Mouse (Mus musculus): Measurements from ENCODE around the gene Arhgap20.

Gene Arhgap20

DNA sequence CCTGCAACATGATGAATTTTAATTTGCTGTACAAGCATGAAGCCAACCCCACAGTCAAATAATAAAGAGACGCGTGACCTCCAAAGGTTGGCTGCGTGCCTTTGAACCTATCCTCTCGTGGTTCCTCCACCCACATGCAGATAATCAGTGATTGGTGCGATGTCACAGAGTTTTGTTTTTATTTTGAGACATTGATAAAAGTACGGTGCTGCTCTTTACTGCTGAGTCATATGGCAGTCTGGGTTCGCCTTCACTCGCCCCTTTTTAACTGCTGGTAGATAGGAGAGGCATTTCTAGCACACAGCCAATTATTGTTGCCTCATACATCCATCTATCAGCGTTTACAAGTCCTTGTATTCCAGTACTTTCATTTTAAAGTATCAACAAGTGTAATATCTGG lies 34.0 kb downstream of the Arhgap20 start:
- no peak for DNase-seq (ENCODE audit: low spot score in 2 of 2)

DNA sequence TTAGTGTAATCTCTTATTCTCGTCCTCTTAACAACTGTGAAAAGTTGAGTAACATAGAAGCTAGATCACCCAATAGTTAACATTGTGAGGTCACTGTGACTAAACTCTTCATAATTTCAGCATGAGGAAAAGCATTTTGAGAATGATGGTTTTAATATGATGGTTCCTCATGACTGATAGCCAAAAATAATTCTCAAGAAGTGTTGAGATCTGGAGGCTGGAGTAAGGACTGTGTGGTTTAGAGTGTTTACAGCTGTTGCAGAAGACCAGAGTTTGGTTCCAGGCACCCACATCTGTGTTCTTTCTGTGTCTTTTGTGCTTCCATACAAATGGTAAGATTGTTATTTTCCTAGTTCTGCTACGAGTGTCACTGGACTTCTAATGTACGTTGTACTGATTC lies 42.1 kb downstream of the Arhgap20 start:
- no peak for DNase-seq (ENCODE audit: low spot score in 2 of 2)

DNA sequence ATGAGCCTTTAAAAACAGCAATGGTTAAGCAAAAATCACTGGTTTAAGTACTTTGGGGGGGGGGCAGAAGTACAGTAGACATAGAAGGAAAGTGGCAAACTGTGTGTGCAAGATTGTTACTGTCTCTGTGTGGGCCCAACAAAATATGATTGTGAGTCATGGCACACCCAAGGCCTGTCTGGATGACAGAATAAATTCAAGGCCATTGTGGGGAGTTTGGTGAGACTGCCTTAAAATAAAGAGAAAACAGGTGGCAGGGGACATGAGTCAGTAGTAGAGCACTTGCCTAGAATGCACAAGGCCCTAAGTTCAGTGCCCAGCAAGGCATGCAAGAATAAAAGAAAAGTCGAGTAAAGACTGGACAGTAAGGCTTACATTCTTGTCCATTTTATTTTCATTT lies 47.8 kb downstream of the Arhgap20 start:
- no peak for DNase-seq (ENCODE audit: low spot score in 2 of 2)

DNA sequence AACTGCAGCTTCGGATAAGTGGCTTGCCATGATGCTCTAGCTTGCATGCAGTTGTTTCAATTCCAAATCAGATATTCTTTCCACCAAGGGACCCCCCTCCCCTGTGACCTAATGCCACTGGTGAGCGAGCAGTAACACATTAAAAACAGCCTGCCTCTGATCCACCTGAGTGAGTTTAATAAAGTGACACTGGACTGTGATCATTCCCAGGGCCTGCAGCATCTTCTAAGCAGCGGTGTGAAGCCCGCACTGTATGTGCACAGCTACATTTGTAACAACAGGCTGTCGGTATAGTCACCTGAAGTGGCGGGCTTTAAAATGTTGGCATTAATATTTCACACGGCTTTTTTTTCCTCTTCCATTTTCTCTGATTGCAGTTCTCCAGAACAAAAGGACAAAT lies 59.4 kb downstream of the Arhgap20 start:
- no peak for DNase-seq (ENCODE audit: low spot score in 2 of 2)

DNA sequence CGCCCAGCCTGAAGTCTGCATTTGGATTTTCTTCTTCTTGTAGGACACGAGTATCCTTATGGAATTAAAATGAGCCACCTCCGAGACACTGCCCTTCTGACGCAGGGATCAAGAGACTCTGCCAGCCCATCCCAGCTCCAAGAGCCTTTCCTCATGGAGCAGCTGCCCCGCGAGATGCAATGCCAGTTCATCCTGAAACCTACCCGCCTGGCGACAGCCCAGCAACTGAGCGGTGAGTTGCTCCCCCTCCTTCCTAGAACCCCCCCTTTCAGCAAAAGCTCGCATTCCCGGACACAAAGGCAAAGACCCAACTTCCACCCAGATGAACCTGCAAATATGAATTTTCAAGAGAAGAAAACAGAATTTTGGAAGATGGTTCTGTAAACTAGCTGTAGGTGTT lies 66.5 kb downstream of the Arhgap20 start:
- no peak for DNase-seq (ENCODE audit: low spot score in 2 of 2)

DNA sequence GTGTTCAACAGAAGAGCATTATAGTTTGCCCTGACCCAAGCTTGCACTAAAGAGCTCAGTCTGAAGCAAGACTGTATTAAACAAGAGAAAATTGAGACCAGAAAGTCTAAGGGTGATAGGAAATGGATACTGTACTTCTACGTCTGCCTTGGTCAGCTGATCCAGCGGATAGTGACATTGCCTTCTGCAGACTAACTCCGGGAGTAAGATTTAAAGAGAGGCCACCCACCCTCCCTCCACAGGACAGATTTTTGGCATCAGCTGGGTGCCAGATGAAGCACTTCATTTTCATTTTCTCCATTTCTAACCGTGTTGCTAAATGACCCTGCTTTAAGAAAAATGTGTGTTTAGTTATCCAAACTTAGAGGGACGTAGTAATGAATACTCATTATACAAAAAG lies 67.2 kb downstream of the Arhgap20 start:
- no peak for DNase-seq (ENCODE audit: low spot score in 2 of 2)

DNA sequence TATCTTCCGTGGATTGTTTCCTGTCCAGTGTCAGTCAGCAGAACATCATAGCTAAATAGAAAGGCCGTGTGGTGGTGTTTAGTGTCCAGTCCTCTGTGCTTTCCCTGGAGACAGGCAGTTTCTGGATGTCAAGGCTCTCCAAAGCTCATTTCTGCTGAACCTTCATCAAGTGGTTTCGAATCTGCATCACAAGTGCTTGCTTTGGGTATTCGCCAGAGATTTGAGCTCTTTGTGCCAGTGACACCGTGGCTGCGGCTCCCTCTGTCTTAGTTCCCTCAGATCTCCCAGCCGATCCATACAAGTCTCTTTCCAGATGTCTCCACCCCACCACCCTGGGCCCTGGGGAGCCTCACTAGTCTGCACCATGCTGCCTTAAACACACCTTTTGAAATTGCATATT lies 72.6 kb downstream of the Arhgap20 start:
- no peak for DNase-seq (ENCODE audit: low spot score in 2 of 2)

DNA sequence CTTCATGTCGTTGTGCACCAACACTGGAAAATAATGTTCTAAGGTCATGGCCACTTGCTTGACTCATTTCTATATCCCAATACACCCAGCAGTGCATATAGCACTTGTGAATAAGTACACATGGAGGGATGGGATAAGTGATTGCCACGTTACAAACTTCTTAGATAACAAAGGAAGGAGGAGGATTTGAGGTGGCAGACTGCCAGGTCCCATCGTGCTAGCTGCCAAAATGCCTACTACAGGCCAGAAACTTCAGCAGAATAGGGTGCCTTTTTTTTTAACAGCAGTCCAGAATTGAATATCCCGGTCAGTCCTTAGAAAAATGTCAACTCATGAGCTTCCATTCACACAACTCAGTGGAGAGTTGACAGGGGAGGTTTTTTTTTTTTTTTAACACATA lies 78.1 kb downstream of the Arhgap20 start:
- DNase-seq (ENCODE audit: low spot score in 2 of 2): no peak

DNA sequence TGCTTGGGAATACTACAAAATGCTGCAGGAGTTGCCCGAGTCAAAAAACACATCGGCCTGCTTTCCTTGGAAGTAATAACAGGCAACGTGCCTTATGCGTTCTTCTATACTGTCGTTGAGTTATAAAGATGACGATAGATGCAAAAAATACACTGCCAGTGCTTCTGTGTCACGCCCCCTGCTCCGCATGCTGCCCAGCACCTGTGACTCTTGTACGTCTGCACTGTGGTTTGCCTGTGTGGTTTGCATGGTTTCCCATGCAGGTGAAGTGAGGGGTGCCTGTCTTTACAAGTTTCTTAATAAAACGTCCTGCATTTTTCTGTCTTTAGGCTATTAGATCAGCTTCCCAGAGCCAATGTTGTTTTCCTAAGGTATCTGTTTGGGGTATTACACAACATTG lies 80.7 kb downstream of the Arhgap20 start:
- DNase-seq (ENCODE audit: low spot score in 2 of 2): no peak

DNA sequence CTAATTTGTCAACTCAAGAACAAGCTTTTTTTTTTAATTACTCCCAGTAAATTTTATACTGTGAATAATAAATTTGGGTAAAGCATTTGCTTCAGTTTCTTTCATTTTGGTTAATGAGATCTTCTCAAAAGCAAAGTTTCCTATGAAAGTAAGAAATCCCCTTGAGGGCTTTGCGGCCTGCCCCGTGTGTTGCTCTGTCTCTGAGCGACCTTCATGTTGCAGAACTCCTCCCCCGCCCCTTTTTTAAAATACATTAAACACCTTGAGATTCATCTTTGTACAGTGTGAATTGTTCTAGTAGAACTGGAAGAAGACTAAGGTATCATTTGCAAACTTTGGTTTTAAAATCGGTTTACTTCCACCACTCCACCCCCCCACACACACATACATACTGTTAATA lies 88.6 kb downstream of the Arhgap20 start:
- DNase-seq (ENCODE audit: low spot score in 2 of 2): no peak

DNA sequence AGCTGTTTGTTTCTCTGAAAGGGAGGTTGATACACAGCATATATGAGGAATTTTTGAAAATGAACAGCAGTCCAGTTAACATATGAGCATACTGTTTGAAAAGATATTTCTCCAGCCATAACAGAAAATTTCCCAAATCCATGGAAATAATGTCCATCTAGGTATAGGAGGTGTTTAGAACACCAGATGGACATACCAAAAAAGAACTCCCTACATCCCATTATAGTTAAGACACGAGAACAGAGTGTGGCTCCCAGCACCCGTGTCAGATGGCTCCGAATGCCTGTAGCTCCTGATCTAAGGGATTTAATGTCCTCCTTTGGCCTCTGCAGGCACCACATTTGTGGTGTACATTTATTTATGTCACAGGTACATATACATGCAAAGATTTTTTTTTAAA lies 99.1 kb downstream of the Arhgap20 start:
- no peak for DNase-seq (ENCODE audit: low spot score in 2 of 2)

DNA sequence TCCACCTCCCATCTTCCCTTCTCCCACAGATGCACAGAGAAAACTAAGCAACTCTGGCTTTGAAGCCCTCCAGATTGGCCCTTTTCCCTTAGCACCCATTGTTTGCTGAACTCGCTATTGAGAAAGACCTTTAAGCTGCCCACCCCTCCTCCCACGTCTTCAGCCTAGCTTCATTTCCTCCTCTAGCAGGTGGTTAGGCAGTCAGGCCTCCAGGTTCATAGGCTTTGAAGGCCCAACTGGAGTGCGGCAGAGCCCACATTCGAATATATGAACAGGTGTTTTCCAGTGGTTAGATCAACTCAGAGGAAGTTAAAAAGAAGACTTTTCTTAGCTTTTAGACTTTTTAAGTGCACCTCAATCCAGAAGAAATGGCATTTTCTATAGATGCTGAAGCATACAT lies 101.5 kb downstream of the Arhgap20 start:
- no peak for DNase-seq (ENCODE audit: low spot score in 2 of 2)

DNA sequence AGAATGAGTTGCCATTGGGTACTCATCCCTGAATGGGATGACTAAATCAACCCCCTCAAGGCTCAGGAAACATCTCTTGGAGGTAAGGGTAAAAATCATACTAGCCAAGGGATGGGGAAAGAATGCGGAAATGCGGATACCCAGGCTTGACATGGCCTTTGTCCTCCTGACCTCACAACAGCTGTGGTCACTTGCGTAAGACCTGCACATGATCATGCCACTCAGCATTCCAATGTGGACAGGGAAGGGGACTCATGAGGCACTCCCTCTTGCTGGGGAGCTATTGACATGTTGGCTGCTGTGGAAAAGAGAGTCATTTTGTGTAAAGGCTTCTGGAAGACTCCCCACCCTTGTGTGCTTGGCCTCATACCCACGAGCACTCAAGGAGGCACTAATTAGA lies 103.9 kb downstream of the Arhgap20 start:
- DNase-seq (ENCODE audit: low spot score in 2 of 2): no peak

DNA sequence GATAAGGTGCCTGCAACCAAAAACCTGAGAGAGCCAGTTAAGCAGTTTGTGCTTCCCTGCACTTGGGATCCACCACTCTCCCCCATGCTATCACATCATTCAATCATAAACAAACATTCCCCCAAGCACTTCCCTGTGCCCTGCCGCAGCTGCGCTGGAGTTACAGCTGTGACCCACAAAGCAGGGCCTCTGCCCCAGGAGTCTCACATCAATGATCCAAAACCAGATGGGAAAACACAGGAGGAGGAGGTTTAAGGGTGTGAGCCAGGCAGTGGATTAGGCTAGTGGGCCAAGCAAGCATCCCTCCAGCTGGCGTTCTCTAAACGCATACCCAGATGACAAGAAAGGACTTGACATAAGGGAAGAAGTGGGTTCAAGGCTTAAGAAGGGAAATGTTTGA lies 109.2 kb downstream of the Arhgap20 start:
- DNase-seq (ENCODE audit: low spot score in 2 of 2): no peak

DNA sequence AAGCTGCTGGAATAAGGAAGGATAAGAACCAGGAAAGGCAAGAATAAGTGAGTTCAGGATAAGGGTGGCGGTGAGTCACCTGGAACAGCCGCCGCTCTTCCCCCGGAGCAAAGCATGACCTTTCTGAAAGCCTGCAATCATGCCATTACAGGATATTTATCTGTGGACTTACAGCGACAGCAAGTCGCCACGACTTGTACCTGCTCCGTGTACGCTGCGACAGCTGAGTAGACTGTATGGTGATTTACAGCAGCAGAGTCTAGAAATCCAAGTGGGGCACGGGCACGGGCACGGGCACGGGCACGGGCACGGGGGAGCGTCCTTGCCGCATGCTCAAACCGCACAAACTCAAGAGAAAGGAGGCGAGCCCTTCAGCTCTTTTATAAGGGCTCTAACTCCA lies 110.4 kb downstream of the Arhgap20 start:
- no peak for DNase-seq (ENCODE audit: low spot score in 2 of 2)

DNA sequence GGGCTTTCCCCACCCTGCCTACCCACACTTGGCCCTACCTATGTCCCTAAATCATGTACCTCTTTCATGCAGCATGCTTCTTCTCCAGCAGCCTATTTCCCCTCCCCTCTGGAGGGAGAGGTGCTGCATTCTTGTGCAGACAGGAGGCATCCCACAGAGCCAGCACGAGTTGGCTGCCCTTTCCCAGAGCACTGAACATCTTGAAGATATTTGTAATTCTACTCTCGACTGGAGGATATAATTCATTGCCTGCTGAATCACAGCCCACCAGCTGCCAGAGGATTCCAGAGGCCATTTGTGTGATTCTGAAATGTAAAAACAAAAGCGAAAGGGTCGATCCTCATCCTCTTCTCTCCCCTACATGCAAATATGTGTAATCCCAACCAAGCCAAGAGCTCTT lies 116.2 kb downstream of the Arhgap20 start:
- DNase-seq (ENCODE audit: low spot score in 2 of 2): no peak

DNA sequence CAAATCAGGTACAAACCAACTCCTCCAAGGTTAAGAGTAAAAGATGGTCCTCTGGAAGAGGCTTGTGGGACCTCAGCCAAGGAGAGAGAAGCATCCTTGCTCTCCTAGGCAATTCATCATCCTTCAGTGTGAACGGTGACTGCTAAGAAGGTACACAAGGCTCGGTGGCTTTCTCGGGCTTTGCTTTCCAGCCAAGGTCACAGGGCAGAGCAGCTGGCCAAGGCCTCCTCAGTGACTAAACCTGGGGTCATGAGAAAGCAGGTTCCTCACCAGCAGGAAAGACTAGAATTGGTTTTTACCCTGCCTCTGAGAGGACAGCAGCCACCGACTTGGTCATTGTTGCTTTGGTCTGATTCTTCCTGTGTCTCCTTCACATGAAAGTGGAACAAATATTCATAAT lies 116.7 kb downstream of the Arhgap20 start:
- no peak for DNase-seq (ENCODE audit: low spot score in 2 of 2)

DNA sequence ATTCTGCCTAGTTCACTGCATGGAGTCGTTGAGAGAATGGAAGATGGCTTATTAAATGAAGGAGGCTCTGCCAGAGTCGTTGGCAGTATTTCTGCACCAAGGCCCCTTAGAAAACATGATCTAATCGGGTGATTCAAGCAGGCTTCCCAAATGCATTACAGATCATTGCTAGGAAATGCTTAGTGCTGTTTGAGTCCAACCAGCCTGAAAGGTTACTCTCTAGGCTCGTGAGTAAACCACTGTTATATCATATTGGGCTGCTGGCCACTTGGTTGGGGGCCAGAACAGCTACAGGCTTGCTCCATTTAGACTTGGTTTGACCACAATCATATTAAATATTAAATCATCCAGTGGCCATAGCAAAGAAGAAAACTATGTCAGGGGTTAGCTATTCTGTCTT lies 118.2 kb downstream of the Arhgap20 start:
- no peak for DNase-seq (ENCODE audit: low spot score in 2 of 2)

DNA sequence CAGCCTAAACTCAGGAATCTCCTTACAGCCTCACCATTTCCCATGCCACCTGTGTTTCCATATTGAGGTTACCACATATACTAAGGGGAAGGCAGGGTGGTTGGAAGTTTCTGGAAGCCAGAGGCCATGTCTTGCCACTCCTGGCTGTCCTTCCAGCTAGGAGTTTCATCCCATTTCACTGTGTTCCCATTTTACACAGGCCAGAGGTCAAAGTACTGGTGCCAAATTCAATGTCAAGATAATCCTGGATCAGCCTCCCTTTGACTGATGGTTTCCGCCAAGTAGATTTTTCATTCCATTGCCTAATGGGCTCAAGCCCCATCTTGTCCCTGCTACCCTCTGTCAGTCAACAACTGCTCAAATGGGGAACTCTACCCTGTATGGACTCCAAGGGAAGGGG lies 127.8 kb downstream of the Arhgap20 start:
- DNase-seq (ENCODE audit: low spot score in 2 of 2): no peak
